Mouse (Mus musculus): Measurements from ENCODE around the gene Olfr222.

- TF ChIP-seq GATA1 (IDR thresholded peaks at IDR 0.05; ENCODE audit: borderline replicate concordance, low read length), result no peak
- TF ChIP-seq FLI1 (IDR thresholded peaks at IDR 0.05; ENCODE audit: low read length), result no peak
Measured at GRCm38 (mm10) chr11:59589496-59589895, 13.5 kb upstream of the Olfr222 start.
